Mouse (Mus musculus) adrenal gland, adult 18-20 months (tissue): ENCODE measurements around the gene Cd300a. TPM values are rescaled to one million over a fixed set of nuclear protein-coding genes. Genes with fewer than 3 reads are reported as not detected.

ENCODE experiments used
- DNase-seq, 2 experiments: peaks; one replicate each; pipeline ENCODE4 v3.0.0; 2021 to 2022; ENCODE audit warnings: low spot score in 2 of 2
- total RNA-seq, 2 experiments: library from RNA; stranded (reverse); gene quantifications; 1 replicate in 1 of 2; 2 replicates in 1 of 2; pipeline ENCODE4 v1.2.3; 2021

Gene Cd300a
- total RNA-seq, 2 experiments from 2014 or later = 1.3 to 3.3 TPM

- DNase-seq = no peak
Observed at GRCm38 (mm10) chr11:114866486-114867360, 23.1 kb upstream of the Cd300a start.

DNA sequence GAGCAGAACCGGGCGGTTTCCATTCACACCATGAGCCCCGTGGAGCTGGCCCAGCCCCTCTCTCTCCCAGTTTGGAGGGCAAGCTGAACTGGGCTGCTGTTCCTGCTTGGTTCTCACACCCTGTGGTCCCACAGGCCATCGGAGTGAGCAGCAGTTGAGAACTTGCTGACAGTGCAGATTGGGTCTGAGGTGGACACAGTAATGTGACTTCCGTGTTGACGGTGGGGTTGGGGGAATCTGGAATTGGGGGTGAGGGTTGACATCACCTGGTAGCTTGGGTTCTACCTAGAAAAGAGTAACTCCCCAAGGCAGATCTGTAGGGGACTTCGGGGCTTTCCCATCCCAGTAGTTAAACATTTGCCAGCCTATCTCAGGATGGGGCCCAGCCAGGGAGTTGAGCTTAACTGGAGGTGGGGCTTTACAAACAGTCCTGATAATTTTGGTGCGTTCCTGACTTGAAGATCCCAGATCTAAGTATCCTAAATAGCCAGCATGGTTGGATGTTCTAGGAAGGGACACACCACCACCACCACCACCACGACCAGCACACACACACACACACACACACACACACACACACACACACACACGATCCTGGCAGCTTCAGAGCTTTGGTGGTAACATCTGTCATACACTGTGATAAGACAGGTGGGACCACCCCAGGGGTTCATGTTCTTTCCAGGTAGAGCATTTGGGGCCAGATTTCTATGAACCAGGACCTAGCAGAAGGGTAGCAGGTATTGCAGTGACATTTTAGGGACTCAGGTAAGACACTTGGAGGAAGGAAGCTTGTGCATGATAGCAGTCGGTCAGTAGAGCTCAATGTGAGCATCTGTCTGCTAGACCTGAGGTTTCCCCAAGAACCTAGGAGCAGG is 22.2 kb upstream of the Cd300a start:
- no peak for DNase-seq

- no peak for DNase-seq
Observed at GRCm38 (mm10) chr11:114868280-114868679, 21.6 kb upstream of the Cd300a start.

DNA sequence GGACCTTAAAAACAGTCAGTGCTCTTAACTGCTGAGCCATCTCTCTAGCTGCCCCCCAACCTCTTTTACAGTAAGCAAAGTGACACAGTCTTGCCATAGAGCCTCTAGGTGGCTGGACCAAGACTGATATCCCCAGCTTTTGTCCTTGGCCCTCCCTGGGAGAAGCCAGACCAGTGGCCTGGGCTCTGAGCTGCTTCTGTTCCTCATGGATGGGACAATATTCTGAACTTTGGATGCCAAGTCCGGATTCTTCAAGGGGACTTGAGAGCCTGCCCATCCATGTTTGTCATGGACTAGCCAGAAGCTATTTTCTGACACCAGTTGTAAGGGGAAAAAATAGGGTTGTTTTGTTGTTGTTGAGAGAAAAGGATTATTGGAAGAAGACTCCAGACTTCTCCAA is 20.1 kb upstream of the Cd300a start:
- no peak for DNase-seq

DNA sequence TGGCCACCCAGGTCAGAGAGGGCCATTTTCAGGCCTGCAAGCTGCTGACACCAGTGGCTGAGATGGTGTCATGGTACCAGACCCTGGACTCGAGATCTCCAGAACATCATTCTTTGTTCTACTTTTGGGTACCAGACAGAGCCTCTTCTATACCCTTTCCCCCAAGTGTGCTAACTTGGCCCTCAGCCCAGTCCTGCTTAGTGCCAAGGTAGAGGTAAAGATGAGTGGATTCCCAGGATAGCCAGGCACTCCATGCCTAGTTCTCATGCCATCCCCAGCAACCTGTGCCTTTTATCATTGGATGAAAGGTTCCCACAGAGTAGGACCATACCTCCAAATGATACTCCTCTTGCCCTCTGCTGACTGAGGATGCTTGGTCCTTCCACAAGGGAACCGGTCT is 18.3 kb upstream of the Cd300a start:
- DNase-seq = no peak

- DNase-seq = no peak
Observed at GRCm38 (mm10) chr11:114873022-114873817, 16.6 kb upstream of the Cd300a start.

DNA sequence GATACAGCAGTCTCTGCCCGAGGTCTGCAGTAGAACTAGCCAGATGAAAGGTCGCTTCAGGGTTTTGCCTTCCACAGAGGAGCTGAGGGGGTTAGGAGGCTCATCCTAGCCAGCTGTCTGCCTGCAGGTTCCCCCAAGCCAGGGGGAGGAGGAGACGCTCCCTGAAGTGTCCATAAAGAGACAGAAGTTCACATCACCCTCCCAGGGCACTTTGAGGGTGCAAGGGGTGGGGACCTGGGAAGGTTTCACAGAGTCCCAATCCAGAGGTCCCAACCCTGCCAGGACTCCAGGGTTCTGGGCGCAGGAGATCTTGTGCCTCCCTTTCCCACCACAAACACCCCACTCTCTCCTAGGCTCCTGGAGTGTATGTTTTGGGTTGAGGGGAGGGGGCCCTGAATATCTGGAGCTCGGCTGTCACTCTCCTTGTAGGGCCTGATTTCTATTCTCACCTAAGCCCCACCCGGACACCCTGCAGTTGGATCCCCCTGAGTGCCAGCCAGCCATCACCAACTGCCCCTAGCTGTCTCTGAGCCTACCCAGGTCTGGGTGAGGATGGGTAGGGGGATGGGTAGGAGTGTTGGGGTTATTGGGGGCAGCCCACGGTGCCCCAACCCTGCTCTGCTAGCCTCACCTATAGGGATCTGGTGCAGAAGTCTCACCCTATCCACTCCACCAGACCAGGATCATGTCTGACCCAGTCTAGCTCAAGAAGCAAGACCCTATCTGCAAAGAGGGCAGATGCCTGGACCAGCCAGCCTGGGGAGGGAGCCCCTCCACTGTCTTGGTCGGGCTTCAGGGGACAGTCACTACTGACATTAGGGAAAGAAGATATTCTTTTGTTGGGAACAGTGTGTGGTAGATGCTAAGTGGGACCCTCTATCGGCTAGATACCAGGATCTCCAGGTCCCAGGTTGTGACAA is 15.4 kb upstream of the Cd300a start:
- DNase-seq = no peak

GRCm38 (mm10) chr11:114875301-114875801 is 14.5 kb upstream of the Cd300a start:
- no peak for DNase-seq

DNA sequence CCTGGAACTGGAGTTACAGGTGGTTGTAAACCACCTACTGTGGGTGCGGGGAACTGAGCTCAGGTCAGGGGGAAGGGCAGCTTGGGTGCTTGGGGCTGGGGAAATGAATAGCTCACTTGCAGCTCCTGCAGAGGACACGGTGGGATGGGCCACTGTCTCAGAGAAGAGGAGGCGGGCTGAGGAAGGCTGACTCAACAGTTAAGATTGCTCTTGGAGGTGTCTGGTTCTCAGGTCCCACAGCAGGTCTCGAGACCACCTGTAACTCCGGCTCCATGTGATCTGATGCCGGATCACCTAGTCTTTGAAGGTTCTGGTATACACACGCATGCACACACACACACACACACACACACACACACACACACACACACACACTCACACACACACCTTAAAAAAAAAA is 13.7 kb upstream of the Cd300a start:
- DNase-seq = no peak

- DNase-seq = no peak
Observed at GRCm38 (mm10) chr11:114876621-114877020, 13.2 kb upstream of the Cd300a start.

- peak; percentile 14 to 41 for DNase-seq
Observed at GRCm38 (mm10) chr11:114877145-114877544, 12.7 kb upstream of the Cd300a start.

GRCm38 (mm10) chr11:114879666-114880065 is 10.2 kb upstream of the Cd300a start:
- no peak for DNase-seq

GRCm38 (mm10) chr11:114880185-114880584 is 9.7 kb upstream of the Cd300a start:
- DNase-seq = no peak

DNA sequence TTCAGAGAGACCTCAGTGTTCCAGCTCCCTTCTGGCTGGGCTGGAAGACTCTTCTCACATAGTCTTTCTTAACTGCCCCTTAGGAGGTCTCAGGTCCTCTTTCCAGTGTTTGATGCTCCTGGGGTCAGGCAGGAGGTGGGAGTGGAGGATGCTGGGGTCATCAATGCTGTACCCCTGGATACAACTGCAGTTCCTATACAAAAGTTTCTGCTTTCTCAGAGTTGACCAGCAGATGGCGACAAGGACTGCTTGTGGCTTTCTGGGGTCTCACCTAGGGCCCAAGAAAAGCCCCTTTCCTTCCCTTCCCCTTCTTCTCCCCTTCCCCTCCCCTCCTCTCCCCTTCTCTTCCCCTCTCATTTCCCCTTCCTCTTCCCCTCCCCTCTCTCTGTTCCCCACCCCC is 9.3 kb upstream of the Cd300a start:
- DNase-seq = peak in 1 of 2 experiments; percentile 12

GRCm38 (mm10) chr11:114883251-114883789 is 6.5 kb upstream of the Cd300a start:
- no peak for DNase-seq

GRCm38 (mm10) chr11:114884380-114885100 is 5.3 kb upstream of the Cd300a start:
- no peak for DNase-seq

DNA sequence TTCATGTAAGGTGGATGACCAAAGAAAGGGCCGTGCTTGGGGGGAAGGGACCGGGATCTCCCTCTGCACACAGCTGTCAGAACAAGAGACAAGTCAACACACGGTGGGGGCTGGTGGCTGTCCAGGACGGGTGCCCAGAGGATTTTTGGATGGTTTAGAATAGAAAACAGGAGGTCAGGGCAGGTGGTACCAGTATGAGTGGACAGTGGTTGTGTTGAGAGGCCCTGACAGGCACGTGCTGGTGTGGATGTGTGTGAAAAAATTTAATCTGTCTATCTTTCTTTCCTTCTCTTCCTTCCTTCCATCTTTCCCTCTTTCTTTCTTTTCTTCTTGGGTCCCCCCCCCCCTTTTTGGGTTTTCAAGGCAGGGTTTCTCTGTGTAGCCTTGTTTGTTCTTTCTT is 701 bp downstream of the Cd300a start:
- no peak for DNase-seq

DNA sequence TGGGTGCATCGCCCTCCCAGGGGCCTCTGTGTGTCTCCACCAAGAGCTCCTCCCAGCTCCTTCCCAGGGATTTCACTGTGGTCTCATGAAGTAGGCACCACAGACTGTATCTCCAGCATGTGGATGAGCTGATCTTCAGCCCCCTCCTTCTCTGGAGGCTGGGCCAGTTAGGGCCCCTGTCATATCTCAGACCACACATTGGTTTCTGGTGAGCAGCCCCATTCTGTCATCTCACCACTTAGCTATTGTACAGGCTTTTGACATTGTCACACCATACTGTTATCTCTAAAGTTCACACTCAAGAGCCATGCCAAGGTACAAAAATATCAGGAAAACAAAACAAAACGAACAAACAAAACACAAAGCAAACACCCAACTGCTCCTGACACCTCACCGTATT is 6.2 kb downstream of the Cd300a start:
- DNase-seq = no peak

GRCm38 (mm10) chr11:114898026-114898425 is 8.2 kb downstream of the Cd300a start:
- DNase-seq = no peak
